Mouse (Mus musculus): ENCODE measurements around the gene Dus3l.

DNA sequence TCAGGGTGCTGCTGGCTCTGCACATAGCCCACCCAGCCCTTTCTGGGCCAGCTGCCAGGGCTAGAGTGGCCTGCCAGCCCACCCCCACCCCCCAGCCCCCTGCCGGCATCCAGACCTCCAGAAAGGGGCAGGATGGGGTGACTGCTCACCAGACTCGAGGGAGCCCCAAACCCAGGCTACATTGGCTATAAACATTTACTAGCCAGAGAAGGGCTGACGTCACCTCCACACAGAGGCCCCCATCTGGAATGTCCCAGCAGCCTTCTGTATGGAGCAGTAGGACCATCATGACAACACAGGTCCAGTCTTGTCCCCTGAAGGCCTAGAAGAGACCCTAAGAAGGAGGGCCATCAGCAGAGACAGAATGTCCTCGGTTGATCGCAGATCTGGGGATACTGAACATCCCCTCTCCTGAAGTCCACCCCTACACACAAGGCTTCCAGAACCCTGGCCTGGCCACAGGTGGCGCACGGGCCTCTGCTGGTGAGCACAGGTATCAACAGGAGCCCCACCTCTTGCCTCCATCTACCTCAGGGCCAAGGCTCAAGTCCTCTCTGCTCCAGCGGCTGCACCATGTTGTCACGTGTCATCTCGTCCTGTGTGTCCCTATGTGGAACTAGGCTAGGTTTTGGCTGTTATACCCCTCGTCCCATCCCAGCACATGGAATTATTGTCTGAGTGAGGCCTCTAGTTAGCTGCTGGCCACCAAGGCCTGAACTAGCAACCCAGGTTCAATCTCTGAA is 41.0 kb upstream of the Dus3l start:
- TF ChIP-seq POLR2A (IDR thresholded peaks at IDR 0.05; ENCODE audit: low read depth, low read length) = no peak
- TF ChIP-seq CTCF (IDR thresholded peaks at IDR 0.05; ENCODE audit: extremely low read depth, insufficient read depth, insufficient read length, insufficient replicate concordance) = no peak
